Mouse (Mus musculus) intestine, postnatal 0 days (tissue): ENCODE results near the gene Btnl6. TPM values are rescaled to one million over a fixed set of nuclear protein-coding genes. Genes with fewer than 3 reads are reported as not detected.
A peak's percentile ranks its signal among the peaks of the same experiment; 100 is the strongest.
"Not testable (repeated sequence)": the region's sequence is repeated elsewhere in the genome, so short reads cannot be mapped to it uniquely, and the experiment has no call there.

ENCODE experiments used
- ATAC-seq: fragments of 200-750 bp; cut with Nextera tagmentation; 2 replicates; pipeline ENCODE4 v1.8.0; 2017; ENCODE audit warnings: mild to moderate bottlenecking, moderate TSS enrichment, moderate library complexity
- H3K27ac ChIP-seq: fragments of 300-500 bp; sonication (generic); 2 replicates; pipeline ENCODE4 v1.5.1; 2014; ENCODE audit warnings: mild to moderate bottlenecking, low read depth, low read length, moderate library complexity
- H3K27me3 ChIP-seq: fragments of 300-500 bp; sonication (generic); replicated peaks from 2 replicates; pipeline ENCODE4 v1.6.1; 2014; ENCODE audit warnings: low read length, mixed read lengths; ENCODE audit not compliant: control insufficient read depth, insufficient read depth
- H3K36me3 ChIP-seq: fragments of 300-500 bp; sonication (generic); 2 replicates; pipeline ENCODE4 v1.6.1; 2014; ENCODE audit warnings: mild to moderate bottlenecking, moderate library complexity; ENCODE audit not compliant: control insufficient read depth, insufficient read depth
- H3K4me1 ChIP-seq: fragments of 300-500 bp; sonication (generic); replicated peaks from 2 replicates; pipeline ENCODE4 v1.6.1; 2014; ENCODE audit warnings: antibody characterized with exemption, low read length, mixed read lengths; ENCODE audit not compliant: control insufficient read depth, insufficient read depth
- H3K4me2 ChIP-seq: fragments of 300-500 bp; sonication (generic); replicated peaks from 2 replicates; pipeline ENCODE4 v1.6.1; 2014; ENCODE audit warnings: low read depth, mild to moderate bottlenecking, moderate library complexity
- H3K4me3 ChIP-seq: fragments of 300-500 bp; sonication (generic); 2 replicates; pipeline ENCODE4 v1.5.1; 2014; ENCODE audit warnings: low read depth, low read length
- H3K9ac ChIP-seq: fragments of 300-500 bp; sonication (generic); 2 replicates; pipeline ENCODE4 v1.6.1; 2014; ENCODE audit warnings: mild to moderate bottlenecking, low read depth, low read length
- H3K9me3 ChIP-seq: fragments of 300-500 bp; sonication (generic); 2 replicates; pipeline ENCODE4 v1.6.1; 2016; ENCODE audit warnings: mixed run types; ENCODE audit not compliant: control insufficient read depth
- CTCF ChIP-seq: sonication (generic); IDR thresholded peaks from 2 replicates; pipeline ENCODE4 v1.5.1; 2016; ENCODE audit warnings: low read depth, mild to moderate bottlenecking, control low read depth, antibody characterized with exemption, moderate library complexity
- WGBS: fragments of 180-500 bp; shearing (Covaris S2); extraction: QIAGEN DNeasy Blood & Tissue Kit; methylation state at CpG from one replicate; pipeline ENCODE4 v1.1.7; 2014; 5-methylcytosine and 5-hydroxymethylcytosine counted together
- polyA plus RNA-seq: library from polyadenylated mRNA; unstranded; fragments of >200 nt; fragmentation: Nextera tagmentation; extraction: Ambion mirVana; gene quantifications from 2 replicates; pipeline ENCODE4 v1.2.1, GENCODE M21; 2015

Btnl6 gene
- polyA plus RNA-seq, 1 experiment from 2014 or later, result 85.8 TPM

DNA sequence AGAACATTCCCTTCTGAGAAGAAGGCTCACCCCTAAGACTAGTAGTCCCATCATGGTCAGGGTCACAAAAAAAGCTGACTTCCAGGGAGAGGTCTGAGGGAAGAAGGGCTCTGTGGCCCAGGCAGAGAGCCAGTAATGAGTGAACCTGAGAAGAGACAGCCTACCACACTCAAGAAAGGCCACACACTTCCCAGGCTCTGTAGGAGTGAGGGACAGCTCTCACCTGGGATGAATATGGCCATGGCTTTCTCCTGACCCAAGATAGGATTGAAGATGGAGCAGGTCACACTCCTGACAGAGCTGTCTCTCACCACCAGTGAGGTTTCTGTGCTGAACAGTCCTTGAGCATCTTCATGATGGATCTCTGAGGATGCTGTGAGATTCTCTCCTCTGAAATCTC is 24.4 kb downstream of the Btnl6 start:
- Histone ChIP-seq H3K27ac (no peak overlapping the region), H3K4me3 (no peak overlapping the region), H3K27me3 (no peaks in the 10 kb centered on the region), H3K36me3 (peaks cover 23% of the 10 kb centered on the region; the same call in 1 of the 2 replicates), H3K9me3 (no peaks in the 10 kb centered on the region), H3K4me1 (no peaks in the 10 kb centered on the region), H3K9ac (no peak overlapping the region), H3K4me2 (no peak overlapping the region)
- ATAC-seq, result no peak
- TF ChIP-seq CTCF, result no peak

DNA sequence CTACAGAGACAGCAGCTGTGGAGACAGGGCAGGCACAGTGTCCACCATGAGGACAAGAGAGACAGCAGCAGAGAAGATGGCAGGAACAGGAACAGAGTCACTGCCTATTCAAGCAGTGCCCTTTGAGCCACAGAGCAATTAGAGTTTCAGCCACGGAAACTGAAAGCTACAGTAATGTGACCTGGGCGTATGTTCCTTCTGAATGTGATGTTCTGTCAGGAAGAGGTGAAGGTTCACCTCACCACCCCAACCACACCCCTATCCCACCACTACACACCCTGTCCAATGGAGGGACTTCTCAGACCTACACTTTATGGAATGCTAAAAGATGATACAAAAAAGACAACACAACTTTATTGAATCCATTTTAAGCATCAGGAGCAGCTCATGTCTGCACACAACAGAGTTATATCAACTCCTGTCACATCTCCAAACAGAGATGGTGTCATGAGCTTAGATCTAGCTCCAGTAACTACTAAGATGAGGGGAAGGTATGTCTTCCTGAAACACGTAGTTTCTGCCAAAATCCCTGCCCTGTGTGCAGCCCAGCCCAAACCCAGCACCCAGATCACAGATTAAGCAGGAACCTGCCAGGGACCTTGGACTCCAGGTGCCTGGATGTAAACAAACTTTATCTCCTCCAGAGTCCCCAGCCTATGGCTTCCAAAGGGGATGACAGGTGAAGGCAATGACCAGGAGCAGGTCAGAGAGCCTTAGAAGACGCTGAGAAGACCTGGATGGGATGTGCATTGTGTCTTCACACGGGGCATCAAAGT is 39.7 kb downstream of the Btnl6 start, which contains the start of gene Btnl4:
Btnl4 (minus strand) TSS at position 81 of the 776 bp plus-strand sequence.
- WGBS, result 26% methylated on average over 4 of the region's 5 CpGs
- H3K9ac ChIP-seq, result peak within 1 kb of the TSS; percentile 45
- peak within 1 kb of the TSS; percentile 69 for H3K4me2 ChIP-seq
- H3K4me3 ChIP-seq, result peak within 1 kb of the TSS; percentile 40
- not testable (repeated sequence) for H3K4me1 ChIP-seq, H3K27me3 ChIP-seq, H3K36me3 ChIP-seq, H3K9me3 ChIP-seq
- ATAC-seq, result peak; percentile 84
- peak within 1 kb of the TSS; percentile 73 for H3K27ac ChIP-seq

- peak overlapping the region; percentile 40 for H3K4me3 ChIP-seq
- ATAC-seq, result no peak
- H3K9ac ChIP-seq, result peak overlapping the region; percentile 45
- no peaks in the 10 kb centered on the region for H3K9me3 ChIP-seq
- H3K36me3 ChIP-seq, result peaks cover 13% of the 10 kb centered on the region
- WGBS, result 40% methylated on average over 1 of the region's 2 CpGs
- H3K27ac ChIP-seq, result peak overlapping the region; percentile 73
- no peak for TF ChIP-seq CTCF
- H3K4me2 ChIP-seq, result peak overlapping the region; percentile 69
- H3K4me1 ChIP-seq, result no peaks in the 10 kb centered on the region
- no peaks in the 10 kb centered on the region for H3K27me3 ChIP-seq
Measured at GRCm38 (mm10) chr17:34476427-34476826, 40.7 kb downstream of the Btnl6 start.

- Histone ChIP-seq H3K4me1 (no peaks in the 10 kb centered on the region), H3K9me3 (no peaks in the 10 kb centered on the region), H3K9ac (no peak overlapping the region; the same call in 1 of the 2 replicates), H3K27me3 (no peaks in the 10 kb centered on the region), H3K27ac (peak overlapping the region; percentile 73; the same call in 1 of the 2 replicates), H3K36me3 (peaks cover 21% of the 10 kb centered on the region), H3K4me2 (peak overlapping the region; percentile 69), H3K4me3 (peak overlapping the region; percentile 40)
- no peak for TF ChIP-seq CTCF
- no peak for ATAC-seq
- 38% methylated on average over 3 of the region's 3 CpGs for WGBS
Measured at GRCm38 (mm10) chr17:34475060-34475459, 42.1 kb downstream of the Btnl6 start.

GRCm38 (mm10) chr17:34470491-34470890 is 46.7 kb downstream of the Btnl6 start:
- Histone ChIP-seq H3K4me2 (no peak overlapping the region), H3K27ac (no peak overlapping the region), H3K4me3 (no peak overlapping the region), H3K36me3 (peaks cover 39% of the 10 kb centered on the region), H3K4me1 (no peaks in the 10 kb centered on the region), H3K9ac (no peak overlapping the region), H3K27me3 (no peaks in the 10 kb centered on the region), H3K9me3 (no peaks in the 10 kb centered on the region)
- 72% methylated on average over 2 of the region's 2 CpGs for WGBS
- ATAC-seq, result no peak
- TF ChIP-seq CTCF, result no peak

- peak; percentile 41; the same call in 1 of the 2 replicates for ATAC-seq
- H3K36me3 ChIP-seq, result peaks cover 24% of the 10 kb centered on the region; the same call in 1 of the 2 replicates
- not testable (repeated sequence) for H3K4me1 ChIP-seq, H3K27ac ChIP-seq, H3K9me3 ChIP-seq, H3K4me3 ChIP-seq, H3K9ac ChIP-seq, H3K27me3 ChIP-seq, H3K4me2 ChIP-seq
Measured at GRCm38 (mm10) chr17:34465906-34466305, 51.2 kb downstream of the Btnl6 start.
